Mouse (Mus musculus): ENCODE data around the gene Creb5. TPM values are rescaled to one million over a fixed set of nuclear protein-coding genes. Genes with fewer than 3 reads are reported as not detected.

Gene Creb5
- polyA plus RNA-seq, 1 experiment, result 6.0 TPM

DNA sequence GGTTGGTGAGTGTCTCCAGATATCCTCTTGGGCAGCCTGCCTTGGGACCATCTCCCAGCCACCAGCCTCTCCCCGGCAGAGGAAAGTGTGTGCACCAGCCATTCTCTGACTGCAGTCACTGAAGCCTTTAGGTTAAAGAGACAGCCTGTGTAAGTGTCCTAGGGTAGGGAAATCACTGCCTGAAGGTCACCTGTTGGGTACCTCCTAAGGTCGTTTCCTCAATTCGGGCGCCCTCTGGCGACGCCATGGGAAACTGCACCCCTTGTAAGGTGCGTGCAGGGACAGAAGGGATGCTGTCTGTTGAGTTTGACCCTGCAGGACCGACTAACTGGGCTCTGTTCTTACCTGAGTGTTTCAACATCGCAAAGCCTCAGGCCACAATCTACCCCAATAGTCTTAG is 434.5 kb downstream of the Creb5 start:
- 11% methylated on average over 9 of the region's 9 CpGs for WGBS
- Histone ChIP-seq H3K27me3 (ENCODE audit: control insufficient read depth, insufficient read depth, low read length) (no peaks in the 10 kb centered on the region), H3K27ac (ENCODE audit: insufficient read depth, low read length) (no peak overlapping the region), H3K4me3 (replicated peaks; ENCODE audit: insufficient read depth, low read depth, low read length) (no peak overlapping the region), H3K4me1 (ENCODE audit: control insufficient read depth, insufficient read depth, low read length) (no peaks in the 10 kb centered on the region)
- DNase-seq, result peak; percentile 74 to 85
- TF ChIP-seq POLR2A (IDR thresholded peaks at IDR 0.05; ENCODE audit: borderline replicate concordance, insufficient read depth, low read length) (no peak), CTCF (IDR thresholded peaks at IDR 0.05; ENCODE audit: borderline replicate concordance, insufficient read depth, low read depth, low read length) (peak; percentile 97)

DNA sequence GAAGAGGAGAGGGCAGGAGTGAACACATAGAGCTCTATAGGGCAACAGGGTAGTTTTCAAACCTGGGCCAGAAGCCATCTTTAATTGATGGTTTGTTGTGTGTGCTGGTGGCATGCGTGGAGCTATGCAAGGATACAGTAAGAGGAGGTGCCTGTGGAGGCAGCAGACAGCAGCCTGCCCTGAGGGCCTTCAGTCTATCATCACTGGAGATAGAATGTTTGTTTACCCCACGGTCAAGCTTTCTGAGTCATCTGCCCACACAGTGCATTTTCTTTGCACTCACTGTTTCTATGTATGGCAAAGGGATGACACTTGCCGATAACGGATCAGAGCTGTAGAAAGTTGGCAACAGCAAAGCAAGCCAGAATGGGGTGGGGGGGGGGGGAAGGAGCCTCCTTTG is 435.6 kb downstream of the Creb5 start:
- no peaks in the 10 kb centered on the region for H3K4me1 ChIP-seq (ENCODE audit: control insufficient read depth, insufficient read depth, low read length)
- WGBS, result 90% methylated on average over 4 of the region's 4 CpGs
- no peak overlapping the region for H3K4me3 ChIP-seq (replicated peaks; ENCODE audit: insufficient read depth, low read depth, low read length)
- H3K27ac ChIP-seq (ENCODE audit: insufficient read depth, low read length), result no peak overlapping the region
- TF ChIP-seq POLR2A (IDR thresholded peaks at IDR 0.05; ENCODE audit: borderline replicate concordance, insufficient read depth, low read length), result no peak
- DNase-seq, result no peak
- no peaks in the 10 kb centered on the region for H3K27me3 ChIP-seq (ENCODE audit: control insufficient read depth, insufficient read depth, low read length)

DNA sequence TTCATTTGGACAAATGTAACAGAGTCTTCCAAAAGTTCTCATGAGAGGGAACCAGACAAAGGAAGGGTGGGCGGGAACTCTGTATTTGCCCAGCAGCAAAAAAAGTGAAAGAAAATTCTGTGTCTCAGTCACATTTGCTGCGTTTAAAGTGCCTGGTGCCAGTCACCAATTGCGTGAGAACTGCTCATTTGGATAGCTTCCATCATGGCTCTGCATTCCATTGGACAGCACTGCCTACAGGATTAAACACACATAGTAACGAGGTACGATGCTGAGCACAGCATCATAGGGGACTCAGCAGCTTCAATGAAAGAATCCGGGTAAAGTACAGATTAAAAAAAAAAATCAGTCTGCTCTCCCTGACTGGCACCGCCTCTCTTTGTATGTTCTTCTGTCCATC is 443.4 kb downstream of the Creb5 start:
- Histone ChIP-seq H3K4me3 (replicated peaks; ENCODE audit: insufficient read depth, low read depth, low read length) (no peak overlapping the region), H3K27ac (ENCODE audit: insufficient read depth, low read length) (no peak overlapping the region), H3K4me1 (ENCODE audit: control insufficient read depth, insufficient read depth, low read length) (no peaks in the 10 kb centered on the region), H3K27me3 (ENCODE audit: control insufficient read depth, insufficient read depth, low read length) (no peaks in the 10 kb centered on the region)
- DNase-seq, result no peak
- WGBS, result 14% methylated on average over 7 of the region's 7 CpGs
- TF ChIP-seq POLR2A (IDR thresholded peaks at IDR 0.05; ENCODE audit: borderline replicate concordance, insufficient read depth, low read length) (no peak), CTCF (IDR thresholded peaks at IDR 0.05; ENCODE audit: borderline replicate concordance, insufficient read depth, low read depth, low read length) (no peak)

- Histone ChIP-seq H3K27ac (ENCODE audit: insufficient read depth, low read length) (no peak overlapping the region), H3K4me1 (ENCODE audit: control insufficient read depth, insufficient read depth, low read length) (no peaks in the 10 kb centered on the region), H3K4me3 (replicated peaks; ENCODE audit: insufficient read depth, low read depth, low read length) (no peak overlapping the region), H3K27me3 (ENCODE audit: control insufficient read depth, insufficient read depth, low read length) (no peaks in the 10 kb centered on the region)
- WGBS, result 12% methylated on average over 5 of the region's 5 CpGs
- TF ChIP-seq CTCF (IDR thresholded peaks at IDR 0.05; ENCODE audit: borderline replicate concordance, insufficient read depth, low read depth, low read length), result no peak
- no peak for TF ChIP-seq POLR2A (IDR thresholded peaks at IDR 0.05; ENCODE audit: borderline replicate concordance, insufficient read depth, low read length)
- no peak for DNase-seq
Observed at GRCm38 (mm10) chr6:53730996-53731485, 444.0 kb downstream of the Creb5 start.

- Histone ChIP-seq H3K27me3 (ENCODE audit: control insufficient read depth, insufficient read depth, low read length) (no peaks in the 10 kb centered on the region), H3K4me1 (ENCODE audit: control insufficient read depth, insufficient read depth, low read length) (no peaks in the 10 kb centered on the region), H3K27ac (ENCODE audit: insufficient read depth, low read length) (no peak overlapping the region), H3K4me3 (replicated peaks; ENCODE audit: insufficient read depth, low read depth, low read length) (no peak overlapping the region)
- TF ChIP-seq CTCF (IDR thresholded peaks at IDR 0.05; ENCODE audit: borderline replicate concordance, insufficient read depth, low read depth, low read length), result no peak
- no peak for TF ChIP-seq POLR2A (IDR thresholded peaks at IDR 0.05; ENCODE audit: borderline replicate concordance, insufficient read depth, low read length)
- no peak for DNase-seq
- 100% methylated on average over 1 of the region's 1 CpGs for WGBS
Observed at GRCm38 (mm10) chr6:53733546-53733945, 446.5 kb downstream of the Creb5 start.

DNA sequence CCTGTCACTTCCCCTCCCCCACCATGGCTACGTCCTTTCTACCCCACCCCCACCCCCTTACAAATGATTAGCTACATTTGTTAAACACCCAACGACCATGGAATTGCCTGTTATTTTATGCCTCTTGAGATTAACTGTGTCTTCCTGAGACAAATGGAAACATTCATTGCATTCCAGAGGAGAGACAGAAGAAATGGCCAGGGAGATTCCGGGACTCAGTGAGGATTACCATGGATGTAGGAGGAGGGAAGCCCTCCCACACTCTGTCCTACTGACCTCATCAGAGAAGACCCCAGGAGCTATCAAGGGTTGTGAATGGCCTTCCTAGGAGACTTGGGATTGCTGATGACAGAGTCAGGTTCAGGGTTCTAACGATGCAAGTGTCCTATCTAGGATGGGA is 446.9 kb downstream of the Creb5 start:
- no peak for DNase-seq
- no peaks in the 10 kb centered on the region for H3K27me3 ChIP-seq (ENCODE audit: control insufficient read depth, insufficient read depth, low read length)
- TF ChIP-seq POLR2A (IDR thresholded peaks at IDR 0.05; ENCODE audit: borderline replicate concordance, insufficient read depth, low read length), result no peak
- no peak for TF ChIP-seq CTCF (IDR thresholded peaks at IDR 0.05; ENCODE audit: borderline replicate concordance, insufficient read depth, low read depth, low read length)
- 31% methylated on average over 4 of the region's 4 CpGs for WGBS
- no peak overlapping the region for H3K27ac ChIP-seq (ENCODE audit: insufficient read depth, low read length)
- H3K4me1 ChIP-seq (ENCODE audit: control insufficient read depth, insufficient read depth, low read length), result no peaks in the 10 kb centered on the region
- no peak overlapping the region for H3K4me3 ChIP-seq (replicated peaks; ENCODE audit: insufficient read depth, low read depth, low read length)

DNA sequence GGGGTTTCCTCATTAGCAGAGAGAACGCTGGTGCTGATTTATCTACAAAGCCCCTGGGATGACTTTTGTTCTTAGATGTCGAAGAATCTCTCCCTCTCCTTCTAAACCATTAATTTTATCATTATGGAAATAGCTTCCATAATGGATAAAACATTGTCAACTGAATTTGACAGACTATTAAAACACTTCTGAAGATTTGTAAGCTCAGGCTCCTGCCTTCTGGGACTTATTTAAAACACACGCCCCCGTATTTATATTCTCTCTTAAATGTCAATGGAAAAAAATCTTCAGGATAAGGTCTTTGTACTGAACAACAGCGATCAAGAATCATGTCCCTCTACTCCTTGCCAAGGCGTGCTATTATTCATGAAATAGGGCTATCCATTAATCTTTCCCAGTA is 448.6 kb downstream of the Creb5 start:
- Histone ChIP-seq H3K4me1 (ENCODE audit: control insufficient read depth, insufficient read depth, low read length) (no peaks in the 10 kb centered on the region), H3K27ac (ENCODE audit: insufficient read depth, low read length) (no peak overlapping the region), H3K27me3 (ENCODE audit: control insufficient read depth, insufficient read depth, low read length) (no peaks in the 10 kb centered on the region), H3K4me3 (replicated peaks; ENCODE audit: insufficient read depth, low read depth, low read length) (no peak overlapping the region)
- TF ChIP-seq POLR2A (IDR thresholded peaks at IDR 0.05; ENCODE audit: borderline replicate concordance, insufficient read depth, low read length) (no peak), CTCF (IDR thresholded peaks at IDR 0.05; ENCODE audit: borderline replicate concordance, insufficient read depth, low read depth, low read length) (no peak)
- DNase-seq, result no peak
- 88% methylated on average over 6 of the region's 6 CpGs for WGBS

- DNase-seq, result no peak
- TF ChIP-seq CTCF (IDR thresholded peaks at IDR 0.05; ENCODE audit: borderline replicate concordance, insufficient read depth, low read depth, low read length) (no peak), POLR2A (IDR thresholded peaks at IDR 0.05; ENCODE audit: borderline replicate concordance, insufficient read depth, low read length) (no peak)
- H3K4me1 ChIP-seq (ENCODE audit: control insufficient read depth, insufficient read depth, low read length), result no peaks in the 10 kb centered on the region
Observed at GRCm38 (mm10) chr6:53738206-53738605, 451.1 kb downstream of the Creb5 start.

More at GRCm38 (mm10) chr6:53738206-53738605, 451.1 kb downstream of the Creb5 start:
- Histone ChIP-seq H3K27me3 (ENCODE audit: control insufficient read depth, insufficient read depth, low read length) (no peaks in the 10 kb centered on the region), H3K4me3 (replicated peaks; ENCODE audit: insufficient read depth, low read depth, low read length) (no peak overlapping the region), H3K27ac (ENCODE audit: insufficient read depth, low read length) (no peak overlapping the region)

Data from cerebellum, adult 2 months (tissue).